Mouse (Mus musculus): ENCODE data around the gene BC024978. TPM values are rescaled to one million over a fixed set of nuclear protein-coding genes. Genes with fewer than 3 reads are reported as not detected.

Gene BC024978
- total and polyA plus RNA-seq, 3 experiments = 1.6 to 9.4 (median 1.7) TPM

DNA sequence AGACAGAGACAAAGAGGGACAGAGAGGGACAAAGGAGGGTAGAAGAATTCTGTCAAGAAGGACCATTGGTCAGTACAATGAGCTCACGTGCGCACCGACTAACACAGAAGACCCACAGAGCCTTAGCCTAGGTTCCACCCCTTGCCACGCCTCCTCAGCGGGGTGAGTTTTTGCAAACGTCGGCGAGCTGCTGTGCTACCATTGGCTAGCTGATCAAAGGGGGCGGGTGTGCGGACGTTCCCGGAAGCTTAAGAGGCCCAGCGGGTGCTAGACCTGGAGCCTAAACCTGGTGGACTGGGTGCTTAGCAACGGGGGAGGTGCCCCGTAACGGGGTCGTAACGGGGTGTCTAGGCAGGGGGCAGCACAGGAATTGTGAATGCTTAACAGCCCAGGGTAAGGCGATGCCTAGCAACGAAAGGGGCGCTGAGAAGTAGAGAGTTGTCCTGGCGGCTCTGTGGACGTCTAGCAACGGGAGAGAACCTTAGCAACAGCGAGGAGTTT lies 37.2 kb downstream of the BC024978 start, which contains the start of gene Coq8b:
Gene Coq8b (plus strand): TSS at position 243 of the 501 bp plus-strand sequence.
- dilution Hi-C loops (cut with MboI; ENCODE audit: extremely low pct_ligation_motif_present, extremely low pct_unique_long_range_greater_than_20kb, low sequenced_read_pairs) = no loop called here
- H3K4me3 ChIP-seq (replicated peaks in 1 of 3; ENCODE audit: low read depth in 2 of 3, low read length in 2 of 3, poor library complexity in 1 of 3) = peak within 1 kb of the TSS; percentile 67 to 92 (median 75)
- H3K27ac ChIP-seq (ENCODE audit: insufficient read depth, low read depth) = no peak within 1 kb of the TSS

DNA sequence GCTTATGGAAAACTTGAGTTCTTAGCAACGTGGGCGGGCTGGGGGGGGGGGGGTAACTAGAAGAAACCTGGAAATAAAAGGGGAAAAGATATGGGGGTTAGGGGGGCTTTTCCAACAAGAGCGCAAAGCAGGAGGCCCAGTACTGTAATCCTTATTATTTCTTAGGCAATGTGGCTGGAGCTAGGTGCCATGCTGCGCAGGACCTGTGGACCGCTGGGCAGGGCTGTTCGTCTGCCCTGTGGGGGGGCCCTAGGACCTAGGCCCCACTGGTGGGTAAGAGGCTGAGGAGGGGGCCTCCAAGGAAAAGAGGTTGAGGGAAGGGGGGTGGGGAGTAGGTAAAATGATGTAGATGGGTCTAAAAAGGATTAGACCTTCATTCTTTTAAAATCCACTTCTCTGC lies 37.7 kb downstream of the BC024978 start:
- H3K36me3 ChIP-seq (replicated peaks in 1 of 2; ENCODE audit: control insufficient read depth in 1 of 2, insufficient read depth in 1 of 2, low read length in 1 of 2) = peaks cover 5 to 23% of the 10 kb centered on the region in 2 experiments

More for the DNA sequence above, 37.2 kb downstream of the BC024978 start, which contains the start of gene Coq8b:
- peak; percentile 96 for DNase-seq (ENCODE audit: extremely low read depth)
- H3K4me1 ChIP-seq (ENCODE audit: control insufficient read depth in 1 of 2, insufficient read depth in 2 of 2) = peaks cover 12 to 24% of the 10 kb centered on the region in 2 experiments
- no peaks in the 10 kb centered on the region for H3K79me2 ChIP-seq (replicated peaks; ENCODE audit: control insufficient read depth, extremely low read depth, insufficient read depth, poor library complexity, severe bottlenecking)
- H3K9me3 ChIP-seq (replicated peaks; ENCODE audit: low read length) = no peaks in the 10 kb centered on the region
- H3K4me2 ChIP-seq (ENCODE audit: insufficient read depth, low read depth, poor library complexity, severe bottlenecking) = peak within 1 kb of the TSS; percentile 91
- H3K36me3 ChIP-seq (replicated peaks in 1 of 2; ENCODE audit: control insufficient read depth in 1 of 2, insufficient read depth in 1 of 2, low read length in 1 of 2) = peaks cover 5 to 21% of the 10 kb centered on the region in 2 experiments
- H3K9ac ChIP-seq (ENCODE audit: insufficient read depth, low read depth) = peak within 1 kb of the TSS; percentile 75
- no peaks in the 10 kb centered on the region for H3K27me3 ChIP-seq (replicated peaks)
- in situ Hi-C loops (cut with MboI; ENCODE audit: low pct_ligation_motif_present, low pct_unique_long_range_greater_than_20kb, low sequenced_read_pairs) = no loop called here
- TF ChIP-seq CHD1 (IDR thresholded peaks at IDR 0.05; ENCODE audit: low read depth, low read length) (no peak), PAX5 (IDR thresholded peaks at IDR 0.05; ENCODE audit: low read length) (no peak), MXI1 (IDR thresholded peaks at IDR 0.05; ENCODE audit: low read depth, low read length) (peak; percentile 88), ELF1 (IDR thresholded peaks at IDR 0.05; ENCODE audit: low read depth, low read length) (peak; percentile 94), POLR2A (IDR thresholded peaks at IDR 0.05; ENCODE audit: low read depth, low read length) (peak; percentile 65), MEF2A (IDR thresholded peaks at IDR 0.05; ENCODE audit: borderline replicate concordance, low read depth, low read length) (no peak), UBTF (IDR thresholded peaks at IDR 0.05; ENCODE audit: low read depth, low read length) (no peak), NRF1 (IDR thresholded peaks at IDR 0.05; ENCODE audit: low read depth, low read length) (no peak), E2F4 (IDR thresholded peaks at IDR 0.05; ENCODE audit: insufficient replicate concordance, low read depth, low read length) (no peak), MYC (IDR thresholded peaks at IDR 0.05; ENCODE audit: low read depth, low read length) (no peak), CHD2 (IDR thresholded peaks at IDR 0.05; ENCODE audit: low read length) (no peak), USF1 (IDR thresholded peaks at IDR 0.05; ENCODE audit: low read depth, low read length) (peak; percentile 43), GABPA (IDR thresholded peaks at IDR 0.05; ENCODE audit: insufficient replicate concordance, low read depth, low read length) (no peak), SIN3A (IDR thresholded peaks at IDR 0.05; ENCODE audit: low read length) (peak; percentile 82), JUND (conservative IDR thresholded peaks at IDR 0.05; ENCODE audit: low read depth, low read length) (no peak), HCFC1 (IDR thresholded peaks at IDR 0.05; ENCODE audit: low read depth, low read length) (peak; percentile 53), NELFE (IDR thresholded peaks at IDR 0.05; ENCODE audit: low read depth, low read length) (peak; percentile 46; the same call in 1 of the 2 replicates), EP300 (IDR thresholded peaks at IDR 0.05; ENCODE audit: low read length) (no peak), RAD21 (IDR thresholded peaks at IDR 0.05; ENCODE audit: low read depth, low read length) (no peak), CTCF (conservative IDR thresholded peaks at IDR 0.05 in 1 of 2, IDR thresholded peaks at IDR 0.05 in 1 of 2; ENCODE audit: low read depth in 2 of 2, low read length in 2 of 2) (peak in 1 of 2 experiments; percentile 32; a peak in 1 of 4 replicates), TBP (conservative IDR thresholded peaks at IDR 0.05; ENCODE audit: low read depth, low read length) (peak; percentile 75), KAT2A (IDR thresholded peaks at IDR 0.05; ENCODE audit: insufficient replicate concordance, low read length) (no peak), BHLHE40 (IDR thresholded peaks at IDR 0.05; ENCODE audit: low read depth, low read length) (peak; percentile 98), SMC3 (IDR thresholded peaks at IDR 0.05; ENCODE audit: low read depth, low read length) (no peak), ZMIZ1 (IDR thresholded peaks at IDR 0.05; ENCODE audit: low read depth, low read length) (peak; percentile 24; the same call in 1 of the 2 replicates), TCF12 (IDR thresholded peaks at IDR 0.05; ENCODE audit: low read depth, low read length) (no peak), RCOR1 (conservative IDR thresholded peaks at IDR 0.05; ENCODE audit: low read depth, low read length) (0 out of 2 replicates have a peak, but pooled peaks have one; percentile 56), MAX (IDR thresholded peaks at IDR 0.05; ENCODE audit: low read length) (peak; percentile 70), USF2 (conservative IDR thresholded peaks at IDR 0.05; ENCODE audit: low read depth, low read length) (no peak), JUN (IDR thresholded peaks at IDR 0.05; ENCODE audit: insufficient read depth, low read depth, low read length) (no peak)

More for the DNA sequence above, 37.7 kb downstream of the BC024978 start:
- dilution Hi-C loops (cut with MboI; ENCODE audit: extremely low pct_ligation_motif_present, extremely low pct_unique_long_range_greater_than_20kb, low sequenced_read_pairs) (no loop called here), in situ Hi-C loops (cut with MboI; ENCODE audit: low pct_ligation_motif_present, low pct_unique_long_range_greater_than_20kb, low sequenced_read_pairs) (no loop called here)
- Histone ChIP-seq H3K9me3 (replicated peaks; ENCODE audit: low read length) (no peaks in the 10 kb centered on the region), H3K27me3 (replicated peaks) (no peaks in the 10 kb centered on the region), H3K27ac (ENCODE audit: insufficient read depth, low read depth) (no peak overlapping the region), H3K9ac (ENCODE audit: insufficient read depth, low read depth) (peak overlapping the region; percentile 75), H3K4me3 (replicated peaks in 1 of 3; ENCODE audit: low read depth in 2 of 3, low read length in 2 of 3, poor library complexity in 1 of 3) (peak overlapping the region; percentile 67 to 92 (median 75)), H3K4me1 (ENCODE audit: control insufficient read depth in 1 of 2, insufficient read depth in 2 of 2) (peaks cover 12 to 24% of the 10 kb centered on the region in 2 experiments), H3K4me2 (ENCODE audit: insufficient read depth, low read depth, poor library complexity, severe bottlenecking) (peak overlapping the region; percentile 91), H3K79me2 (replicated peaks; ENCODE audit: control insufficient read depth, extremely low read depth, insufficient read depth, poor library complexity, severe bottlenecking) (no peaks in the 10 kb centered on the region)
- no peak for DNase-seq (ENCODE audit: extremely low read depth)
- TF ChIP-seq HCFC1 (IDR thresholded peaks at IDR 0.05; ENCODE audit: low read depth, low read length) (no peak), KAT2A (IDR thresholded peaks at IDR 0.05; ENCODE audit: insufficient replicate concordance, low read length) (no peak), CTCF (conservative IDR thresholded peaks at IDR 0.05 in 1 of 2, IDR thresholded peaks at IDR 0.05 in 1 of 2; ENCODE audit: low read depth in 2 of 2, low read length in 2 of 2) (no peak), POLR2A (IDR thresholded peaks at IDR 0.05; ENCODE audit: low read depth, low read length) (no peak), USF2 (conservative IDR thresholded peaks at IDR 0.05; ENCODE audit: low read depth, low read length) (no peak), UBTF (IDR thresholded peaks at IDR 0.05; ENCODE audit: low read depth, low read length) (no peak), MYC (IDR thresholded peaks at IDR 0.05; ENCODE audit: low read depth, low read length) (no peak), TBP (conservative IDR thresholded peaks at IDR 0.05; ENCODE audit: low read depth, low read length) (no peak), ELF1 (IDR thresholded peaks at IDR 0.05; ENCODE audit: low read depth, low read length) (no peak), SMC3 (IDR thresholded peaks at IDR 0.05; ENCODE audit: low read depth, low read length) (no peak), ZC3H11A (IDR thresholded peaks at IDR 0.05; ENCODE audit: low read depth, low read length) (no peak), CHD2 (IDR thresholded peaks at IDR 0.05; ENCODE audit: low read length) (no peak), TCF12 (IDR thresholded peaks at IDR 0.05; ENCODE audit: low read depth, low read length) (no peak), MXI1 (IDR thresholded peaks at IDR 0.05; ENCODE audit: low read depth, low read length) (no peak), GABPA (IDR thresholded peaks at IDR 0.05; ENCODE audit: insufficient replicate concordance, low read depth, low read length) (no peak), EP300 (IDR thresholded peaks at IDR 0.05; ENCODE audit: low read length) (no peak)

Measured in CH12.LX (cell line).